Mouse (Mus musculus): ENCODE data around the gene Usp6nl.

The Usp6nl gene

DNA sequence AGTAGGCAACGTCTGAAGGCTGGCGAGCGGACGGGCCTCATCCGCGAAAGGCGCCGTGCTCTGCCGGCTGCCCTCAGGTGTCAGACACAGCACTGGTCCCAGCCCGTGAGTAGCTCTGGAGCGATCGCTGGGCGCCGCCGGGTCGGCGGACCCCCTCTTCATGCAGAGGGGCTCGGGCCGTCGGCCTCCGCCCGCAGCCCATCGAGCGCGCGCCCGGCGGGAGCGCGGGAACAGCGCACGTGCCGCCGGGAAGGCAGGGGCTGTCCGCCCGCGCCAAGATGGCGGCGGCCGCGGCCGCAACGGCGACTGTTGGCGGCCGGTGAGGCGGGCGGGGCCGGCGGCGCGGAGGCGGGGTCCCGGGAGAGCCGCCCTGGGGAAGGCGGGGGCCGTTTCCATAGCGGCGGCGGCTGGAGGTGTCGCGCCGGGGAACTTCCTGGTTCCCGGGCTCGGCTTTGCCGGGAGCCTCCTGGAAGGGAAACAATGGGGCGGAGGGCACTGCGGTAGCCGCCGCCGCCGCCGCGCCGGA, at the start of gene Usp6nl:
Gene Usp6nl, plus strand, starts transcription at position 292 of the 526 bp plus-strand sequence.
- peak; percentile 90 for DNase-seq (ENCODE audit: low read depth, low spot score)

GRCm38 (mm10) chr2:6273392-6273845, 49.0 kb upstream of the Usp6nl start:
- DNase-seq (ENCODE audit: low read depth, low spot score) = peak; percentile 18

DNA sequence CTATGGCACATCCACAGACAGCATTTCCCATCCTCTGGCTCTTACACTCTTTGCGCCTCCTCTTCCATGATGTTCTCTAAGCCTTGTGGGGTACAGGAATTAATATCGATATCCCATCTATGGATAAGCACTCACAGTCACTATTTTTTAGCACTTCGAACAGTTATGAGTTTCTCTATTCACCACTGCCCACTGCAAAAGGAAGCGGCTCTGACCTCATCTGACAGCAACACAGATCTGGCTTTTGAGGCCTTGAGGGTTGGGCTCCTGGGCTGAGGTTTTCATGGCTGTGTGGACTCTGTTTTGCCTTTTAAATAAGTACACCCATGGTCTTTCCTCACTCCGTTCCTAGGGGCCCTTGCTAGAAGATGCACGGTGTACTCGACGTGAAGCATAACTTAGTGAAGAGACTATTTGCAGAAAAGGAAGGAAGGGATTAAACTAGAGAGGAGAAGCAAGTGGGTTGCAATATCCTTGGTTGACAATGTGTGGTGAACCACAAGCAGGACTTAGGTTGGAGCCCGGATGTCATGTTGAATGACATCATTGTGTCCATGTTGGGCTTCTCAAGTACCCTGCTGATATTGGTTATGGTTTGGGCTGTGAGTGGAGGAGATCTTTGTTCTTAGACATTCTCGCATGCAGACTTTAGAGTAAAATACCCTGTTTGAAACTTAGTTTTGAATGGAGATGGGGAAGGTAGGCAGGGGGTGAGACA, 43.5 kb upstream of the Usp6nl start:
- peak; percentile 20 for DNase-seq (ENCODE audit: low read depth, low spot score)

DNA sequence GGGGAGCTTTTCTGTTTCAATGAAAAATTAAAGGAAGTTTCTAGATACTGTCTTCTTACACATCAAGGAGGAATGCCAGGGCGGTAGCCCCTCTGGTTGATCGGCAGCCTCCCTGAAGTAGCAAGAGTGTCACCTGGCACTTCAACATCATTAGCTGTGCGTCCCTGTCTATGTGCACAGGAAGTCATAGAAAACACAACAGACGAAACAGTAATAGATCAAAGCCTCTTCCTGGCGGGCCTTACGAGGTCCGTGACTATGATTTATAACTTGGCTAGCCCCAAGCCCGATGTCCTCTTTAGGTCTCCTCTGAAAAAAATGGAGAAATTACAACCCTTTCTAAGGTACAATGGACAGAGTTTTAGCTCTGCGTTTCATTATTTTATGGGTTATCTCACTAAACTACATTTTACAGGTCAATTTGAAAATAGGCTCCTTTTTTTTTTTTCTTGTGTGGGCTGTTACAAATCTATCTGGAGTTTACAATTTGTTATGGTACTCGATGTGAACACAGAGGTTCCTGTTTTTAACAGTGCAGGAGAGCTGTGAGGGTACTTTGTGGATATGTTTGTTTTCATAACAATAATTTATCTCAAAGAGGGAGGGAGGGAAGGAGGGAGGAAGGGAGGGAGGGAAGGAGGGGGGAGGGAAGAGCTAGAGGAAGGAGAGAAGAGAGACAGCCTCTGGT, 42.7 kb upstream of the Usp6nl start:
- peak; percentile 47 for DNase-seq (ENCODE audit: low read depth, low spot score)

DNA sequence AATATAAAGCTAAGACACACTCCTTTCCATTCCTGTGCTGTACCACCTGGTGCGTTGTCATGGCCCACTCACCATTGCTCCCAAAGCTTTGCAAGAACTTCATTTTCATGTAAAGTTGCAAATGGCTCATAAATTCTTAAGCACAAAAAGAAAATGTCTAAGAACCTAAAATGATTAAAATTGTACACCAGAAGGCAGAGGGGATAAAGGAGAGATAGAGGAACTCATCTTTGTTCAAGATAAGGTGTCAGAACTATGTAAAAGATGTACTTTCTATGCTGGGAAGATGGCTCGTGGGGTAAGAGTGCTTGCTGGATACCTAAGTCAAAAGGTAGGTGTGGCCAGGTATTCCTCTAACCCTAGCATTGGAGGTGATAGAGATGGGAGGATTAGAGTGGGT, 38.9 kb upstream of the Usp6nl start:
- no peak for DNase-seq (ENCODE audit: low read depth, low spot score)

DNA sequence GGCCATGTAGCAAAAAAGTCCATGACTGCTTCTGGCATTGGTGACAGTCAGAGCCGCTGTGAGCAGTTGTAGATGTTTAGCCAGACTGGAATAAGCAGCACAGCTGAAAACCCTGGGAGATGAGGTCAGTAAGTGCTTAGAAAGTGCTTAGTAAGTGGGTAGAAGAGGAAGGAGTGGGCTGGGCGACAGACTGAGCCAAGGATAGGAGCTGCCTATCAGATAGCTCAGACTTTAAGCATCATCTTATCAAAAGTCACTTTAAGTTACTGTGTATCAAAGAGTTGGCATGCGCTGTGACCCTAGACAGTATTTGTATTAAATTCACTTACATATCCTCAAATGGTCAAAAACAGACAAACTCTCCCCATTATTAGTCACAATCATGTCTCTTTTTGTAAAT, 37.7 kb upstream of the Usp6nl start:
- DNase-seq (ENCODE audit: low read depth, low spot score) = no peak

DNA sequence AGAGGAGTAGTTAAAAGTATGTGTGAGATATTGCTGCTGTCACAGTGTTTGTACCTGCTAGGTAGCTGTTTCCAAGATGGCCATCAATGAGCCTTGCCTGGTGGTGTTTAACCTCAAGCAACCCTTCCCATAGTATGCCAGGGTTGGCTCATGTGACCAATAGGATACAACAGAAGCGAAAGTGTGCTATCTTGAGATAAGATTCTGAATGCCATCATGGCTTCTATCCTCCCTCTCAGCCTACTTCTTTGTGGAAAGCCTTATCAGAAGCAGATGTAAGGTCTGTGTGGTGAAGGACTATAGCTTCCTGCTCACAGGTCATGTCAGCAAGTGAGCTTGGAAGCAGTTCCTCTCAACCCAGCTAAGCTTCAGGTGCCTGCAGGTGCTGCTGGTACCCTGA, 36.7 kb upstream of the Usp6nl start:
- no peak for DNase-seq (ENCODE audit: low read depth, low spot score)

DNA sequence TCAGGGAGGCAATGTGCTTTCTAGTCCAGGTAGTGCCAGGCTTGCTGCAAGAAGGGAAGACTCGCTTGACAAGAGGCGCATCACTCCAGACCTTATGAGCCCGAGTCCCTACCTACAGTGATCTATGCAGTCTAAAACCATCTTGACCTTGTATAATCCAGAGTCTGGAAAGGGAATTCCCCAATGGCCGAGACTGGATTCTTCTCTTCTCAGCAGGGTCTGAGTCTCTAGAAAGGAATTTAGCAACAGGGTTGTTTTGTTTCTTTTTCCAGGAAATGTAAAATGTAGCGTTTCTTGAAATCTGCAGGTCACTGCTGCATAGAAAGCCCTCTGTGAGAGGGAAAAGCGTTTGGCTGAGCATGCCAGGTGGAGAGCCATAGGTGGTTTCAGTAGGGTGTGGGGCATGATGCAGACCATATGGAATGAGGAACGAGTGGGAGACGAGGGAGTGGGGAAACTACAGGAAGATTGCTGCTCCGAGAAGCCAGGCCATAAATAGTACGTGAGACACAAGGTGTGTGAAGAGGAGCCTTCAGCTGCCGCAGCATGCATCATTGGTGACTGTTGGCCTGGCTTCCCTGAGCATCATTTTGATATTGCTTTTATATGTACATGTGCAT, 28.5 kb upstream of the Usp6nl start:
- no peak for DNase-seq (ENCODE audit: low read depth, low spot score)

DNA sequence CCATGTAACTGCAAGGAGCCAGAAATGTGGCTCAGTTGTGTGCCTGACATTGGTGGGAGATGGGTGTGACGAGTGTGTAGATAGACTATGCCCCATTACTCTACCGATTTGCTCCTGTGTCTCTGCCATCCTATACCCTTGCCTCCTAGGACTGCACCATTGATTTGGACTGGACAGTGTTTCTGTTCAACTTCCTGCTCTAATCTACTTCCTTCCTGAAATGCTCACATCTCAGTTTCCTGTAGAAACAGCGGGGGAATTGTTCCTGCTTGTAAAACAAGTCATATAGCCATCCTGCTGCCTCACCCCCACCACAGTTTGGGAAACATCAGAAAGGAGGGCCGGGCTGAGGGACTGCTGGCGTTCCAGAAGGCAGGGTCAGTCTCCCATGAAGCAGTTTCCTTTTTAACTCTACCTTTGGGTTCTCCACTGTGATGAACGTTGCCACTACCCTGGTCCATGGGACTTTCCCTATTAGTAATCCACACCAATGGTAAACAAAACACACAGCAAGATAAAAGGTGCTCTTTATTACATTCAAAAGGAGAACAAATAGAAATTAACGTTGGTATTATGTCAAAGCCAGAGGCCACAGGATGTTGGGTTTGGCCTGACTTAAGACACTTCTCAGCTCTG, 27.4 kb upstream of the Usp6nl start:
- peak; percentile 31 for DNase-seq (ENCODE audit: low read depth, low spot score)

DNA sequence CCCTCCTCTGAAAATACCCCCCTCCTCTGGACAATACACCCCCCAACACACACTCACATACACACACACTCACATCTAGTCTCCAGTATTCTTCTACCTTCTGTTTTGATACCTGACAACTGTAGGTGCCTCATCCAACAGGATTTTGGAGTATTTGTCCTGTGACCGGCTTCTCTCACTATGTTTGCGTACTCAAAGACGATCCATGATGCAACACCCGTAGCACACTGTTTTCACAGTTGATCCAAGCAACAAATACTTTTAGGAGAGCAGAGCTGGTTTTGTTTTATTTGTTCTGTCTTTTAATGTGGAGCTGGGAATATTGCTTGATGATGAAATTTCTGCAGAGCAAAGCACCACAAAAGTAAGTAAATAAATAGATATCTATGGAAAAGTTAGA, 17.7 kb upstream of the Usp6nl start:
- no peak for DNase-seq (ENCODE audit: low read depth, low spot score)

DNA sequence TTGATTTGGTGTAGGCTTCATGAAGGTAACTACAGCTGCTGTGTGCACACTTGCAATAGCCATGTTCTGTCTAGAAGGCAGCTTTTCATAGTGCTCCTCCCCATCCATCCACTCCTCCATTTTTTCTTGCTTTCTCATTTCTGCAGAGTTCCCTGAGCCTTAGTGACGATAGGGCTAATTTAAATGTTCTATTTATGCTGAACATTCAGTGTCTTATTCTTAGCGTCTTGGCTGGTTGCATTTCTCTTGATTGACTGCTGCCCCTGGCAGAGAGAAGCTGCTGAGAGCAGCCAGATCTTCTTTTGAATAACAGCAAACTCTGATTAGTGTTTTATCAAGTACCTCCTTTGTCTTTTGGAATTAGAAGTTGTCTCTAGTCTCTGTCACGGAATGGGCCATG, 15.6 kb upstream of the Usp6nl start:
- no peak for DNase-seq (ENCODE audit: low read depth, low spot score)

DNA sequence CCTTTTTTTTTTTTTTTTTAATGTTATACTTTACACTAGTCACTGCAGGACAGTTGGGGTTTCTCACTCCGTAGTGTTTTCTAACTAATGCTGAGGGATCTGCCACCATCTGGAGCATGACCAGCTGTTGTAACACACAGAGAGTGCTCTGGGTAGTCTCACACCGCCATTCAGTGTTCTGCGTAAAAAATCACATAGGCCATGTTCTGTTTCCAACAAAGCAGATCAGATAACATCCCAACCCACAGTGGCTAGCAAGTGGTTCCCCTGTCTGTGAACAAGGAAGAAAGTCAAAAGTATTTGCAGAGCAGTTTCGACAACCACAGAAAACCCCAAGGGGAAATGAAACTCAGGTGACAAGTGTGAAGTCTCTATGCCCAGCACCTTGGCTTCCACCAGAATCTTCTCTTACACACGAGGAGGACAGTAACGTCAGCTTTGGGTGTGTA, 13.1 kb upstream of the Usp6nl start:
- peak; percentile 51 for DNase-seq (ENCODE audit: low read depth, low spot score)

- DNase-seq (ENCODE audit: low read depth, low spot score) = no peak
Observed at GRCm38 (mm10) chr2:6312764-6313163, 9.7 kb upstream of the Usp6nl start.

DNA sequence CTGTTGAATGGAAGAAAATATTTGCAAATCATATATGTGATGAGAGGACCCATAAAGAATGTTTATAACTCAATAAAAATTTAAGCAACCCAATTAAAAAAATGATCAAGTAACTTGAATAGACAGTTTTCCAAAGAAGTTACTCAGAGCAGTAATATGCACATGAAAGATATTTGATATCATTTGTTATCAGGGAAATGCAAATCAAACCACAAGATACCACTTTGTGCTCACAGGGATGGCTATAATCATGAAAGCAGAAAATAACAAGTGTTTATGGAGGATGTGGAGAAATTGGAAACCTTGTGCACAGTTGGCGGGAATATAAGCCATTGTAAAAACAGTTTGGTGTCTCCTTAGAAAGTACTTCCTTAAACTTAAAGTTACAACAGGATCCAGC, 8.7 kb upstream of the Usp6nl start:
- DNase-seq (ENCODE audit: low read depth, low spot score) = no peak

GRCm38 (mm10) chr2:6320153-6320552, 2.3 kb upstream of the Usp6nl start:
- DNase-seq (ENCODE audit: low read depth, low spot score) = no peak

DNA sequence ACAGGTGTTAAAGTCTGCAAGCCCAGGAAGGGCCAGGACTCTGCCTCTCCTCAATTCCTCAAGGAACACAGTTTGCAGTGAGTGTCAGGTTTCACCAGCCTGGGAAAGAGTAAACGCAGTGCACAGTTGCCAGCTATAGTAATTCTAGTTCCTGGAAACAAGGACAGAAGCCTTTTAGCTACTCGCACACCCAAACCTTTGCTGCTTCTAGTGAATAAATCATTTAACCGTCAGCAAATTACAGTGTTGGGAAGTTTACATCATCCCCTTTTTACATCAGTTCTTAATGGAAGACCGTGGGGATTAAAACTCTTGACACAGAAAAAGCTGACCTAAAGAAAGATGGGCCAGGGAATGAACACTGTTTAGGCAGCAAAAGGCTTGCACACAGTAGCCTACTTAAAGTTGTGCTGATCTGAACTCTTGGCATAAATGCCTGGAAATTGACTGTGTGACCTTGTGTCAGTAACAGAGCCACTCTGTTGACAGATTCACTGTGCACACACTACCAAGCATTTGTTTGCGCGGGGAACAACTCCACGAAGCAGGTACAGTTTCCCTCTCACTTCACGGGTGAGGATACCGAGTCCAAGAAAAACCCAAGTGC, 595 bp upstream of the Usp6nl start:
- no peak for DNase-seq (ENCODE audit: low read depth, low spot score)

GRCm38 (mm10) chr2:6322938-6323521, 563 bp downstream of the Usp6nl start:
- DNase-seq (ENCODE audit: low read depth, low spot score) = peak; percentile 65

DNA sequence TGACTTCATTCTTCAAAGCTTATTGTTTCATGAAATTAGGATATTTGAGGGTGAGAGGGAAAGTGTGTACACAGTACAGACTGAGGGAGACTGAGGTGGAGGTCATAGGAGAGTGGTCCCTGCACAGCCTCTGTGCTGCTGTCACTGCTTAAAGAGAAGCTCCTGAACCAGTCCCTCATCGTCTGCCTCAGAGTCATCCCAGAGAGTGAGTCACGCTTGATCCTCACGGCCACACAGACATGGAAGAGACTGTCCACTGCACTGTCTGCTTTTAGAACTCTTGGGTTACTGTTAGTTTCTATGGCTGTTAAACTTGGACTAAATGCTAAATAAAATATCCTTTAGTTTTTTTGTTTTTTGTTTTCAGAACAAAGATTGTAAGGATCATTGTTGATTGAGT, 3.2 kb downstream of the Usp6nl start:
- DNase-seq (ENCODE audit: low read depth, low spot score) = no peak

- DNase-seq (ENCODE audit: low read depth, low spot score) = no peak
Observed at GRCm38 (mm10) chr2:6328927-6329326, 6.5 kb downstream of the Usp6nl start.

GRCm38 (mm10) chr2:6330756-6331155, 8.3 kb downstream of the Usp6nl start:
- no peak for DNase-seq (ENCODE audit: low read depth, low spot score)

Data from CD4-positive, CD25-positive, alpha-beta regulatory T cell, adult 2 months (primary cell).